Mouse (Mus musculus) liver, embryonic 14.5 days (tissue): ENCODE results near the gene Ppp1r12b.

Source experiments
- CTCF ChIP-seq: IDR thresholded peaks from 2 replicates; pipeline ENCODE4 v1.5.1; 2016; ENCODE audit warnings: antibody characterized with exemption, low read depth, control low read depth
- EP300 ChIP-seq: IDR thresholded peaks from 2 replicates; pipeline ENCODE4 v1.6.1; 2016; ENCODE audit warnings: antibody characterized with exemption, low read depth

GRCm38 (mm10) chr1:134894803-134895202 lies 60.9 kb downstream of the Ppp1r12b start:
- TF ChIP-seq EP300 (no peak), CTCF (no peak)
